Mouse (Mus musculus) kidney, adult 18-20 months (tissue): ENCODE data around the gene Cct4.

Experiments
- DNase-seq: peaks from one replicate; pipeline ENCODE4 v3.0.0; 2021

Cct4 gene

DNA sequence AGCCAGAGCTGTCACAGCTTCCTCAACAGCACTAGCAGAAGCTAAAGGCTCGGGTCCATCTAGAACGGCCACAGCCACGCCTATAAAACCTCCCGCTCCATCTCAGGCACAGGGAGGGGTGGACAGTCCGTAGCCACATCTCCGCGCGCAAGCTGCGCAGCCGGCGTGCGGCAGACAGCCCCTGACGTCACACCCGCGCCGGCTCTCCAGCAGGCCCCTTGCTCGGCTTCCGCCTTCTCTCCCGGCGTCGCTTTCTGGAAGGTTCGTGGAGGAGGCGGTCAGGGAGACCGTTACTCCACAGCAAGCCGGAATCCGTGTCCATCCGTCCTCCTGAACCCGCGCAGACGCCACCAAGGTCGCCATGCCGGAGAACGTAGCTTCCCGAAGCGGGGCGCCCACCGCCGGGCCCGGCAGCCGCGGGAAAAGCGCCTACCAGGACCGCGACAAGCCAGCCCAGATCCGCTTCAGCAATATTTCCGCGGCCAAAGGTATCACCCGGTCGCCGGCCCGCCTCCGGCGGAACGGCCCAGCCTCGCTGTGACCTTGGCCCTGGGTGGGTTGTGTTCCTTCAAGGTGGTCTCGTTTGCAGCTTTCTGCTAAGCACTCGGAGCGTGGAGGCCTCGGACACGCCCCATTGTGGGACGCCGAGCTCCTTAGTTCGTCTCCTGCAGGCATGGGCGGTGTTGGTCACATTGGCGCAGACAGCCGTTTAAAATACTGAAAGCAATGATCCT, at the start of gene Cct4:
Gene Cct4 (plus strand): TSS at position 127 of the 734 bp plus-strand sequence.
- peak; percentile 95 for DNase-seq

GRCm38 (mm10) chr11:22949101-22949500, 41.2 kb upstream of the Cct4 start:
- DNase-seq = no peak

DNA sequence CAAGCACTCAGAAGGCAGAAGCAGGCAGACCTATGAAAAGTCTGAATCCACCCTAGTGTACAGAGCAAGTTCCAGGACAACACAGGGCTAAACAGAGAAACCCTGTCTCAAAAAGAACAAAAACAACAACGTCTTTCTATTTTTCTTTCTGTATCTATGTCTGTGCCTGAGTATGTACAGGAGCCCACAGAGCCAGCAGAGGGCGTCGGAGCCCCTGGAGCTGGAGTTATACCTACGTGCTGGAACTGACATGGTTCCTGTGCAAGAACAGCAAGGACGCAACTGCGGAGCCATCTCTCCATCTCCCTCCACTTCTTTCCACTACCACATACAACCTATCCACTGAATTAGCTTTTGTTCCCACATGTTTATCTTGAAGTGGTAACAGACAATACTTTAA, 40.2 kb upstream of the Cct4 start:
- DNase-seq = no peak

DNA sequence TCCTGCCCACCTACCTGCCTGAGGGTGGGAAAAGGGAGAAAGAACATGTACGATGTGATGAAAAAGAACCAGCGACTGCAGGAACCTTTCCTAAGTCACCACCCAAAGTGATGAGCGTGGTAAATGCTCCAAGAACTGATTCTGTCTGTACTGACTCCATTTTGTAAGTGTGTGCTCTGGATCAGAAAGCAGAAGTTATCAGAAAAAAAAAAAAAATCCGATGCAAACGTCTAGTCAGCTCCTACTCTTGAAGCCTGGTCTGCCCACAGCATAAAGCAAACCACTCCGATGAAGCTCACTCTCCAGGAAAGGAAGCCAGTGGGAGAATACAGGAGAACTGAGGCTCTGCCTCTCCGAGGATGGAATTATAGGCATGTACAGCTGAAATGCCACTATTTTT, 37.7 kb upstream of the Cct4 start:
- no peak for DNase-seq

GRCm38 (mm10) chr11:22956346-22956745, 34.0 kb upstream of the Cct4 start:
- DNase-seq = no peak

DNA sequence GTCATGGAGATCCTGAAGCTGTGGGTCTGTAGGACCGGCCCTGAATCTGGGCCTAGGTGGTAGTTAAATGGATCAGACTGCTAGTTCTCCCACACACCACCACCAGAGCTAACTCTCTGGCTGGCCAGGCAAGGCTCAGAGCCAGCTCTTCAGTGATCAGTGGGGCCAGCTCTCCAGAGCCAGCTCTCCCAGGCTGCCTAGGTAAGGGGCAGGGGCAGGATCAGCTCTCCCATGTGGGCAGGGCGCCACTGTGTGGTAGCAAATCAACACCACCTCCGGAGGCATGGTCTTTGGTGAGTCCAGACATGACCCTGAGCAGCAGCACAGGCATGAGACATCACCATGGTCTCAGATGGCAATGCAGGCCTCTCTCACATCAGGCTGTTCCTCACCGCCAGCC, 33.5 kb upstream of the Cct4 start:
- peak; percentile 80 for DNase-seq

GRCm38 (mm10) chr11:22957791-22958374, 32.4 kb upstream of the Cct4 start:
- no peak for DNase-seq

DNA sequence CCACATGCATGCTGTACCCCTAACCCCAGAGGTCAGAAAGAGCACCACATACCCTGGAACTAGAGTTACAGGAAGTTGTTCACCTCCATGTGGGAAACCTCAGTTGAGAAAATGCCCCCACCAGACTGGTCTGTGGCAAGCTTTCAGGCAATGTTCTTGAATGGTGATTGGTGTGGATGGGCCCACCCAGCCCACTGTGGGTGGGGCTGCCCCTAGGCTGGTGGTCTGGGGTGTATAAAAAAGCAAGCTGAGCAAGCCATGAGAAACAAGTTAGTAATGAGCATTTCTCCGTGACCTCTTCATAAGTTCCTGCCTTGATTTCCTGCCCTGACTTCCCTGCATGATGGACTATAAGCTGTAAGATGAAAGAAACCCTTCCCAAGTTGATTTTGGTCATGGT, 28.2 kb upstream of the Cct4 start:
- no peak for DNase-seq

GRCm38 (mm10) chr11:22964401-22964800, 25.9 kb upstream of the Cct4 start:
- no peak for DNase-seq

DNA sequence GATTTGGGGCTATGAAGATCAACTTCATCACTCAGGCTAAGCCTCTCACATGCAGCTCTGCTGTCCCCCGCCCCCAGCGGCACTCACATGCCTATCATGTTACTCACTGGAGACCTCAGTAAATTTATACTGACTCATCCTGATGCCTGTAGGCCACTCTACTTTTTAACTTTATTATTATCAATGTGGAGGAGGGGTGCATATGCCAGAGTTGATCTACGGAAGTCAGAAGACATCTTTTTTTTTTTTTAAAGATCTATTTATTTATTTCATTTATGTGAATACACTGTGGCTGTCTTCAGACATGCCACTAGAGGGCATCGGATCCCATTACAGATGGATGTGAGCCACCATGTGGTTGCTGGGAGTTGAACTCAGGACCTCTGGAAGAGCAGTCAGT, 24.8 kb upstream of the Cct4 start:
- no peak for DNase-seq

GRCm38 (mm10) chr11:22969486-22969885, 20.8 kb upstream of the Cct4 start:
- no peak for DNase-seq

DNA sequence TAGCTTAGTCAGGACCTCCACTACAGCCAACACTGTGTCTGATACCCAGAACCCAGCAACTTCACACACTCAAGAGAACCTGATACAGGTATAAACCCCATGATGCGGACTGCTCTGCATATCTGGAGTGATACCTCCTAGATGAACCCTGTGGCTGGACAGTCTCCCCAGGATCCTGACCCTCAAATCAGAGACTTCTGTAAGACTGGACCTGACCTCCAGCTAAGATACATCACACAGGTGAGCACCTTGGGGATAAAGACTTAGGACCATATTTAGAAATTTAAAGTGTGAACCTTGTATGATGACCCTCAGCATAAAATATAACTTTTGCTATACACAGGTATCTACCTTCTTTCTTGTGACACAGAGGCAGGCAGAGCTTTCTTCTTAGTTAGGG, 19.8 kb upstream of the Cct4 start:
- no peak for DNase-seq

DNA sequence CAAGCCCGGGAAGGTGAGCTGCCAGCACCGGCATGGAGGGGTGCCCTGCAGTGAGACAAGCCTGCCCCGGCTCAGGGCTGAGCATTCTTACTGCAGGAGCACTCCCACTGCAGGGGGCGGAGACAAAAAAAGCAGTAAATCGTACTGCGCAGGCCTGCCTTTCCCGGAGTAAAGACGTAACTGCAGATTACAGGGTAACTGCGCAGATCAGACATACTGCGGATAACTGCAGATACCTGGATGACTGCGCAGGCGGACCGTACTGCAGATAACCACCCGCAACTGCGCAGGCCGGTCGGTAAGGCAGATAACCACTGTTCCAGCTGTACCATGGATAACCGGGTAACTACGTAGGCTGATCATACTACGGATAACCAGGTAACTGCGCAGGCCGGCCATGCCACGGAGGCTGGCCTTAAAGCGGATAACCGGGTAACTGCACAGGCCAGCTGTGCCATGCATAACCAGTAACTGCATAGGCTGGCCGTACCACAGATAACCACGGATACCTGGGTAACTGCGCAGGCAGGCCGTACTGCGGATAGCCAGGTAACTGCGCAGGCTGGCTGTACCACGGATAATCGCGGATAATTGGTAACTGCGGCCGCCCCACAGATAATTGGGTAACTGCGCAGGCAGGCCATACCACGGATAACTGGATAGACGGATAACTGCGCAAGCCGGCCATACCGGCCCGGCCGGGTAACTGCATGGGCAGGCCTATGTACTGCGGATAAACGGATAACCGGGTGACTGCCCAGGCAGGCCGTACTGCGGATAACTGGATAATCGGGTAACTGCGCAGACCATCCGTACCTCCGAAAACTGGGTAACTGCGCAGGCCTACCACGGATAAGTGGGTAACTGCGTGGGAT, 18.2 kb upstream of the Cct4 start, which contains the start of gene Zrsr1:
Gene Zrsr1 (plus strand): TSS at position 171 of the 875 bp plus-strand sequence.
- peak; percentile 80 for DNase-seq

DNA sequence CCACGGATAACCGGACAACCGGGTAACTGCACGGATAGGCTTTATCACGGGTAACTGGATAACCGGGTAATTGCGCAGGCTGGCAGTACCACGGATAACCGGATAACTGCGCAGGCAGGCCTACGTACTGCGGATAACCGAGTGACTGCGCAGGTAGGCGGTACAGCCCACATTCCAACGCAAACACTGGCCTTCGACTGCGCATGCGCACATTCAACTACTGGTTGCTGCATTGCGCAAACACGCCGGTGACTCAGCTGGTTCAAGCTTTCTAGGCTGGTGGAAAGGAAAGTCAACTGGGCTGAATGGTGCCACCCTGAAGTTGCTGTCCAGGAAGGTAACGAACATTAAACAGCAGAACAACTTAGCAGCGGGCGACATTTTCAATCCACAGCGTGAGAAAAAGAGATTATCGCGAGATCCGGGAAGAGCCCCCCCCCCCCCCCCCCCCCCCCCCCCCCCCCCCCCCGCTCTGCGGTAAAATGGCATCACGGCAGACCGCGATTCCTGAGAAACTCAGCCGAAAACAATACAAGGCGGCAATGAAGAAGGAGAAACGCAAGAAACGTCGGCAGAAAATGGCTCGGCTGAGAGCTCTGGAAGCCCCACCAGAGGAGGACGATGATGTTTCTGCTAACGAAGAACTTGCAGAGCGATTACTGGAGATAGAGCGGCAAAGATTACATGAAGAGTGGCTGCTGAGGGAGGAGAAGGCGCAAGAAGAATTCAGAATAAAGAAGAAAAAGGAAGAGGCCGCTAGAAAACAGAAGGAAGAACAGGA, 17.4 kb upstream of the Cct4 start:
- peak; percentile 87 for DNase-seq

GRCm38 (mm10) chr11:22973599-22973998, 16.7 kb upstream of the Cct4 start:
- DNase-seq = no peak

GRCm38 (mm10) chr11:22978215-22978614, 12.1 kb upstream of the Cct4 start:
- no peak for DNase-seq

DNA sequence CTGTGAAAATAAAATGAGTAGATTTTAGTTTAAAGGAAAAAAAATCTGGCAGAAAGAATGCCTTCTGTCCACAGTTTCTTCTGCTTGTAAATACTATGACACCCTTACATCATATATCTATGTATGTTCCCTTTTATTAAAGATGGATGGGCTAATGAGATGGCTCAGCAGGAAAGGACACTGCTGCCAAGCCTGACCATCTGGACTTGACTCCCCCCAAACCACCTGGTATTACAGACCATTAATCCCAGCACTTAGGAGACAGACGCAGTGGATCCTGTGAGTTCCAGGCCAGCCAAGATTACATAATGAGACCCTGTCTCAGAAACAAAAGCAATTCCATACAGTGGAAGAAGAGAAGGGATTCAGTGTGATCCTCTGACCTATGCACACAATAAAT, 11.6 kb upstream of the Cct4 start:
- no peak for DNase-seq

- DNase-seq = no peak
Measured at GRCm38 (mm10) chr11:22979221-22979620, 11.1 kb upstream of the Cct4 start.

DNA sequence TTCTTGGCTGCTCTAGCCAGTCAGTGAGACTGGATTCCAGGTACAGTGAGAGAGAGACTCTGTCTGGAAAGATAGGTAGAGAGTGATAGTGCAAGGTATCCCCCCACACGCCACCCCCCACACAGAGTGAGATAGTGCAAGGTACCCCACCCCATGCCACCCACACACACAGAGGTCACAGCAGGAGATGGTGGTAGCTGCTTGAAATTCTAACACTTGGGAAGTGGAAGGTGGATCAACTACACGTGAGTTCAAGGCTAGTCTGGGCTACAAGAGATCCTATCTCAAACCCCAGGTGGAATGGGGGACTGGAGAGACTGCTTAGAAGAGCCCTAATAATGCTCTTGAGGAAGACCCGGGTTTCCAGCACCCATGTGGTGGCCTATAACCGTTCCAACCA, 9.3 kb upstream of the Cct4 start:
- DNase-seq = no peak

DNA sequence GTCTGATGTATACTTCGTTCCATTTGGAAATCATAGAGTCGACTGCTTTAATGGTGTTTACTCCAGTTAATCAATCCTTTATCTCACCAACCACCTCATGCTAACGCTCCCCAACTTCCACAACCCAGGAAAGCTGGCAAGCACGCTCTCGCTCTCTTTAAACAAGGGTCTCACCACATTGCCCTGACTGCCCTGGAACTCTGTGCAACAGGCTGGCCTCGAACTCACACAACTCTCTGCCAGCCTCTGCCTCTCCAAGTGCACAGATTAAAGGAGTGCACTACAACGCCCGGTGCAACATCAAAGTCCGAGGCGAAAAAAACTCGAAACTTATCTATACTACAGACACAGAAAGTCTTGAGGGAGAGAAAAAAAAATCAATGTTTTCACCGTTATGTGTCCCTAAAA, 8.8 kb upstream of the Cct4 start:
- DNase-seq = no peak

DNA sequence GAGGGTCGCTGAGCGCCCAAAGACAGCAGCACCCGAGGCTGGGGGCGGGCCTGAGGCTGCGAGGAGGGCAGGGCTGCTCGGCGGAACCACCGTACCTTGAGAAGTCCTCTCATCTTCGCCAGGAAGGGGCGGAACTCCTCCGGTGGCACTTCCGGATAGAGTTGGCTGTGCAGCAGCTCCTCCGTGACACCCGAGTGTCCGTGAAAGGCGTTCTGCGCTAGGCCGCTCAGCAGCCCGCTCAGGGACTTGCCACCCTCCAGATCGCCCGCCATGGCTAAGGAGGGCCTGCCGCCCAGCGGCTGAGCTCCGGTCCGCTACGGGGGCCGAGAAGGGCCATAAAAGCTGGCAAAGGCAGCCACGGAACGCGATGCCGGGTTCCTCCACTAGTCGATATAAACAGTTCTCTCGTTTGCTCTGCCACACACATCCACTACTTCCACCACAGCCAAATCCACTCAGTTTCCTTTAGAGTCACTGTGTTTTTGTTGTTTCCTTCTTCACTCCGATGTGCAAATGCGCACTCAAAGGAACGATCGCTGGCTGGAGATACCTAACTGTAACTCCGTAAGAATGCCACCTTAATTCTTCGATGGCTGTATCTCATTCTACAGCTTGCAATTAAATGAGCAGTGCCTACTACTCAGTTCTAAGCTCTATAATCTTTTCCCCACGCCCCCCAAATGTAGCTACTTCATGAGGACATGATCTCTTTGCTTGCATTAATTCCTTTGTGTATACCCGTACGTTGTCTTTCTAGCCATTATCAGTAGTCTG, 8.1 kb upstream of the Cct4 start, which contains the start of the genes Gm28048 and Commd1:
Gene Gm28048 (minus strand): TSS at position 107 of the 774 bp plus-strand sequence.
Gene Commd1 (minus strand): TSS at position 399 of the 774 bp plus-strand sequence.
- peak; percentile 98 for DNase-seq

GRCm38 (mm10) chr11:22982846-22983245, 7.5 kb upstream of the Cct4 start:
- no peak for DNase-seq
